Mouse (Mus musculus) forebrain, embryonic 11.5 days (tissue): ENCODE data around the gene Taar7e. TPM values are rescaled to one million over a fixed set of nuclear protein-coding genes. Genes with fewer than 3 reads are reported as not detected.

Experiments used
- ATAC-seq: fragments of 200-750 bp; cut with Nextera tagmentation; replicated peaks from 2 replicates; pipeline ENCODE4 v1.8.0; 2017; ENCODE audit warnings: moderate TSS enrichment; ENCODE audit not compliant: low FRiP score
- DNase-seq: peaks from one replicate; pipeline ENCODE4 v3.0.0-alpha.2; 2017; ENCODE audit warnings: low spot score
- H3K27ac ChIP-seq: fragments of 300-500 bp; sonication (generic); 2 replicates; pipeline ENCODE4 v1.5.1; 2014; ENCODE audit warnings: low read depth, low read length
- H3K27me3 ChIP-seq: fragments of 300-500 bp; sonication (generic); 2 replicates; pipeline ENCODE4 v1.6.1; 2014; ENCODE audit warnings: mild to moderate bottlenecking, low read length, mixed read lengths; ENCODE audit not compliant: control insufficient read depth, insufficient read depth
- H3K36me3 ChIP-seq: fragments of 300-500 bp; sonication (generic); 2 replicates; pipeline ENCODE4 v1.6.1; 2014; ENCODE audit warnings: mild to moderate bottlenecking, low read length, moderate library complexity, mixed read lengths; ENCODE audit not compliant: control insufficient read depth, insufficient read depth
- H3K4me1 ChIP-seq: fragments of 300-500 bp; sonication (generic); replicated peaks from 2 replicates; pipeline ENCODE4 v1.6.1; 2014; ENCODE audit warnings: low read length, mixed read lengths; ENCODE audit not compliant: control insufficient read depth, insufficient read depth
- H3K4me2 ChIP-seq: fragments of 300-500 bp; sonication (generic); 2 replicates; pipeline ENCODE4 v1.6.1; 2014; ENCODE audit warnings: low read depth, mild to moderate bottlenecking, low read length, moderate library complexity, mixed read lengths; ENCODE audit not compliant: severe bottlenecking
- H3K4me3 ChIP-seq: fragments of 300-500 bp; sonication (generic); 2 replicates; pipeline ENCODE4 v1.5.1; 2014; ENCODE audit warnings: low read depth, low read length
- H3K9ac ChIP-seq: fragments of 300-500 bp; sonication (generic); 2 replicates; pipeline ENCODE4 v1.6.1; 2014; ENCODE audit warnings: low read length
- H3K9me3 ChIP-seq: fragments of 300-500 bp; sonication (generic); 2 replicates; pipeline ENCODE4 v1.6.1; 2016; ENCODE audit warnings: low read length, mixed read lengths; ENCODE audit not compliant: control insufficient read depth
- WGBS: fragments of 180-500 bp; shearing (Covaris S2); extraction: QIAGEN DNeasy Blood & Tissue Kit; methylation state at CpG from one replicate; pipeline ENCODE4 v1.1.7; 2014; 5-methylcytosine and 5-hydroxymethylcytosine counted together
- polyA plus RNA-seq: library from polyadenylated mRNA; unstranded; fragments of >200 nt; fragmentation: Nextera tagmentation; extraction: Ambion mirVana; gene quantifications from 2 replicates; pipeline ENCODE4 v1.2.1, GENCODE M21; 2014

Taar7e gene
- not detected in 2 replicates for polyA plus RNA-seq

DNA sequence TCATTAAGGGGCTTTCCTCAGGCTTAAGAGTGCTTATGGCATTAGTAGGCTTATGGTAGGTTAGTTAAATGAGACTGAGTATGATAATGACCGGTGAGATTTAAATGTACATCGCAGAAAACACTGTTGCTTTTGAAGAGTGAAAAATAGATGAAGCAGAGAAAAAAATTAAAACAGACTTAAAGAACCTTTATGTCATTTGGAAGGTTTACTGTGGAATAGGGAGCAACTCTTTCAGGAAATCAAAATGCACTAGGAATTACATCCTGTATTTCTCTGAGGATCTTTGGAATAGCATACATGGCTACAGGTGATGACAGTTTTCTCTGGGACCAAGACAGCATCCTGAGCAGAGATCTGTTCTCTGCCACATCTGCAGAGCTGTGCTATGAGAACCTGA, at the start of gene Taar7e:
Taar7e (plus strand) TSS at position 301 of the 400 bp plus-strand sequence.
- H3K9ac ChIP-seq: no peak within 1 kb of the TSS
- no peaks in the 10 kb centered on the region for H3K9me3 ChIP-seq
- H3K27me3 ChIP-seq: no peaks in the 10 kb centered on the region
- H3K4me2 ChIP-seq: no peak within 1 kb of the TSS
- WGBS: 90% methylated on average over 2 of the region's 2 CpGs
- H3K4me1 ChIP-seq: no peaks in the 10 kb centered on the region
- no peaks in the 10 kb centered on the region for H3K36me3 ChIP-seq
- no peak within 1 kb of the TSS for H3K4me3 ChIP-seq
- no peak for ATAC-seq
- no peak for DNase-seq
- no peak within 1 kb of the TSS for H3K27ac ChIP-seq

DNA sequence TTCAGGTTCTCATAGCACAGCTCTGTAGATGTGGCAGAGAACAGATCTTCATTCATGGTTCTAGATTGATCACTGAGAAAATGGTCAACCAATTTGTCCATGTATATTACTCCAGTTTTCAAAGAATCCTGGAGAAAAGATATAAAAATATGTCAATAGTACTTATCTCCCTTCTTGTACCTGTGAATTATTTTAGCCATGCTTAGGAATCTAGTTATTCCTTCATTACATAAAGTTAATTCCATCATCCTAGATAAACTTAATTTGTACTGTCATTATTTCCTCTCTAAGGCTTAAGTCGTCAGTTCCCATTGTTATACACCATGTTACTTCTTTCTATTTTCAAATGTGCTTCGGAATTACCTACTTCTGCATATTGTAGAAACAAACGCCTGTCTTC, 44.0 kb upstream of the Taar7e start, which contains the start of gene Taar7a:
Taar7a (minus strand) TSS at position 101 of the 400 bp plus-strand sequence.
- Histone ChIP-seq H3K4me3 (no peak within 1 kb of the TSS), H3K27ac (no peak within 1 kb of the TSS), H3K9me3 (no peaks in the 10 kb centered on the region), H3K27me3 (no peaks in the 10 kb centered on the region), H3K4me2 (no peak within 1 kb of the TSS), H3K4me1 (no peaks in the 10 kb centered on the region), H3K36me3 (no peaks in the 10 kb centered on the region), H3K9ac (no peak within 1 kb of the TSS)
- WGBS: 90% methylated on average over 3 of the region's 3 CpGs
- no peak for ATAC-seq
- no peak for DNase-seq

DNA sequence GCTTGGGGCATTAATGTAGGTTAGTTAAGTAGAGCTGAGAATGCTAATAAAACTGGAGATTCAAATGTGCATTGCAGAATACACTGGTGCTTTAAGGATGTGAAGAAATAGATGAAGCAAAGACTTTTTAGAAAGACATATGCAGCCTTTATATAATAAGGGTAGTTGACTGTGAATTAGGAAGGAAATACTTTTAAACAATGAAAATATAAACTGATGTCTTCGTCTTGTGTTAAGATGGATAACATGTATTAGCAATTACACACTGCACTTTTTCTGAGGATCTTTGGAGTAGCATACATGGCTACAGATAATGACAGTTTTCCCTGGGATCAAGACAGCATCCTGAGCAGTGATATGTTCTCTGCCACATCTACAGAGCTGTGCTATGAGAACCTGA, 37.8 kb upstream of the Taar7e start, which contains the start of gene Taar7b:
Taar7b (plus strand) TSS at position 301 of the 400 bp plus-strand sequence.
- no peaks in the 10 kb centered on the region for H3K27me3 ChIP-seq
- no peak for ATAC-seq
- WGBS: 93% methylated on average over 1 of the region's 1 CpGs

DNA sequence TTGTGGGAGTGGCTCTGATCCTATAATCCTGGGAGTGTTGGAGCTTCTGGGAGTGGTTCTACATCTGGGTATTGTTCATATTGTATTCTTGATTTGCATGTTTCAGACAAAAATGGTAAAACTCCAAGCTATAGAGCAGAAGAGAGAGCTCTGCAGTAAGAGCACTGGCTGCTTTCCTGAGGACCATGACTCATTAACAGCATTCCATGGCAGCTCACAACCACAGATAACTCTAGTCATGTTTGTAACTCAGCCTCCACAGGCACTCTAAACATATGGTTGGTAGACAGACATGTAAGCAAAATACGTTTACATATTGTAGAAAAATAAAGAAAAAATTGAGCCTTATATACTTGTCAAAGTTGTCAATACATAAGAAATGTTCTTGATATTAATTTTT, 31.0 kb upstream of the Taar7e start:
- no peak overlapping the region for H3K4me2 ChIP-seq
- ATAC-seq: no peak
- H3K9ac ChIP-seq: no peak overlapping the region
- H3K36me3 ChIP-seq: no peaks in the 10 kb centered on the region
- H3K4me1 ChIP-seq: no peaks in the 10 kb centered on the region
- no peak overlapping the region for H3K4me3 ChIP-seq
- no peak overlapping the region for H3K27ac ChIP-seq
- H3K9me3 ChIP-seq: no peaks in the 10 kb centered on the region
- no peak for DNase-seq
- no peaks in the 10 kb centered on the region for H3K27me3 ChIP-seq
- 87% methylated on average over 1 of the region's 1 CpGs for WGBS

More for the DNA sequence above, 37.8 kb upstream of the Taar7e start, which contains the start of gene Taar7b:
- Histone ChIP-seq H3K4me3 (no peak within 1 kb of the TSS), H3K9me3 (no peaks in the 10 kb centered on the region), H3K4me1 (no peaks in the 10 kb centered on the region), H3K4me2 (no peak within 1 kb of the TSS), H3K9ac (no peak within 1 kb of the TSS), H3K36me3 (no peaks in the 10 kb centered on the region), H3K27ac (no peak within 1 kb of the TSS)
- no peak for DNase-seq

DNA sequence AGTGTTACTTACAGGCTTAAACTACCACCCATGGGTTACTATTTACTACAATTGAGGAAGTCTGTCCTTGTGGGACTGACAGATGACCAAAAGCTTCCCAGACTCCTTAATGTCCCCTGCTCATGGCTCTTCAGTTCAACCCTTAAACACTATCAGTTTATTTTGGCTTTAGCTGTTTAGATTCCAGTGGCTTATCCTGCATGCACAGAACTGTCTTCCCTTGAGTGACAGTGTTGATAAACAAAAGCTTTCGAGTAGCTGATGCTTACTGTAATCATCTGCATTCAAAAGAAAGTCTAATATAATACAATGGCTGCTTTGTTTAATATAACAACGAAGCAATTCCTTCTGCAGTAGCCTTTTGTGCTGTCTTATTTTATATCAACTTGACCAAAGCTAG, 30.4 kb upstream of the Taar7e start:
- Histone ChIP-seq H3K9me3 (no peaks in the 10 kb centered on the region), H3K27ac (no peak overlapping the region), H3K9ac (no peak overlapping the region), H3K4me1 (no peaks in the 10 kb centered on the region), H3K27me3 (no peaks in the 10 kb centered on the region), H3K4me2 (no peak overlapping the region), H3K4me3 (no peak overlapping the region), H3K36me3 (no peaks in the 10 kb centered on the region)
- DNase-seq: no peak
- no peak for ATAC-seq
- 79% methylated on average over 2 of the region's 2 CpGs for WGBS

DNA sequence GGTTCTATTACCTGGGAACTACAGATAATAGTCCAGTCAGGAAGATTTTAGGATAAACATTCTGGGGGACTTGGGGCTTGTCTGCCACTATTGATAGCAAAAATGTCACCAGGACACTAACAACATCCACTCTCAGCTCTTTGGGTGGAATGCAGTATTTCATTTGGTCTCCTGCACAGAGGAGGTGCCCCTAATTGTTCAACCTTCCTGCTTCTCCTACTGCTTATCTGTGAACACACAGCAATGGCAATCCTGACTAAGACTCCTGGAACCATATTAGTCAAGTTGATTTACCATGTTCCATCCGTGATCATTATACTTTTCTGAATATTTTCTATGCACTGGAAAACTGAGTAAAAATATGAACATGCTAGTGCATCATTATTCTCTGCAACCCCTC, 29.3 kb upstream of the Taar7e start:
- Histone ChIP-seq H3K36me3 (no peaks in the 10 kb centered on the region), H3K9me3 (no peaks in the 10 kb centered on the region), H3K27ac (no peak overlapping the region), H3K4me1 (no peaks in the 10 kb centered on the region), H3K9ac (no peak overlapping the region), H3K4me2 (no peak overlapping the region), H3K4me3 (no peak overlapping the region), H3K27me3 (no peaks in the 10 kb centered on the region)
- no peak for ATAC-seq
- WGBS: 97% methylated on average over 1 of the region's 1 CpGs
- no peak for DNase-seq

DNA sequence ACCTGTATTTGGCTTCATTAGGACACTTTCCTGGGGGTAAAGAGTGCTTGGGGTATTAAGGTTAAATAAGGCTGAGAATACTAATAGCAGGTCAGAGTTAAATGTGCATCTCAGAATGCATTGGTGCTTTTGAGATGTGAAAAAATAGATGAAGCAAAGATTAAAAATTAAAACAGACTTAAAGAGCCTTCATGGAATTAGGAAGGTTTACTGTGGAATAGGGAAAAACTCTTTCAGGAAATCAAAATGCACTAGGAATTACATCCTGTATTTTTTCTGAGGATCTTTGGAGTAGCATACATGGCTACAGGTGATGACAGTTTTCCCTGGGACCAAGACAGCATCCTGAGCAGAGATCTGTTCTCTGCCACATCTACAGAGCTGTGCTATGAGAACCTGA, 10.5 kb upstream of the Taar7e start, which contains the start of gene Taar7d:
Taar7d (plus strand) TSS at position 301 of the 400 bp plus-strand sequence.
- no peaks in the 10 kb centered on the region for H3K4me1 ChIP-seq
- ATAC-seq: no peak
- no peak for DNase-seq

DNA sequence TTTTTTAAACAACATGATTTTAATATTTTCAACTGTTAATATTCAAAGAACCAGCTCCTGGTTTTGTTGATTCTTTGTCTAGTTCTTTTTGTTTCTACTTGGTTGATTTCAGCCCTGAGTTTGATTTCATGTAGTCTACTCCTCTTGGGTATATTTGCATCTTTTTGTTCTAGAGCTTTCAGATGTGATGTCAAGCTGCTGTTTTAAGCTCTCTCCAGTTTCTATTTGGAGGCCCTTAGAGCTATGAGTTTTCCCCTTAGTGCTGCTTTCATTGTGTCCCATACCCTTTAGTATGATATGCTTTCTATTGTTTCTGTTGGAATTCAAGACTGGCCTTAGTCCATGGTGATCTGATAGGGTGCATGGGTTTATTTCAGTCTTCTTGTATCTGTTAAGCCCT, 6.1 kb upstream of the Taar7e start:
- no peak for DNase-seq

More for the DNA sequence above, 10.5 kb upstream of the Taar7e start, which contains the start of gene Taar7d:
- Histone ChIP-seq H3K27ac (no peak within 1 kb of the TSS), H3K4me3 (no peak within 1 kb of the TSS), H3K4me2 (no peak within 1 kb of the TSS), H3K9ac (no peak within 1 kb of the TSS), H3K27me3 (no peaks in the 10 kb centered on the region), H3K9me3 (no peaks in the 10 kb centered on the region), H3K36me3 (no peaks in the 10 kb centered on the region)

DNA sequence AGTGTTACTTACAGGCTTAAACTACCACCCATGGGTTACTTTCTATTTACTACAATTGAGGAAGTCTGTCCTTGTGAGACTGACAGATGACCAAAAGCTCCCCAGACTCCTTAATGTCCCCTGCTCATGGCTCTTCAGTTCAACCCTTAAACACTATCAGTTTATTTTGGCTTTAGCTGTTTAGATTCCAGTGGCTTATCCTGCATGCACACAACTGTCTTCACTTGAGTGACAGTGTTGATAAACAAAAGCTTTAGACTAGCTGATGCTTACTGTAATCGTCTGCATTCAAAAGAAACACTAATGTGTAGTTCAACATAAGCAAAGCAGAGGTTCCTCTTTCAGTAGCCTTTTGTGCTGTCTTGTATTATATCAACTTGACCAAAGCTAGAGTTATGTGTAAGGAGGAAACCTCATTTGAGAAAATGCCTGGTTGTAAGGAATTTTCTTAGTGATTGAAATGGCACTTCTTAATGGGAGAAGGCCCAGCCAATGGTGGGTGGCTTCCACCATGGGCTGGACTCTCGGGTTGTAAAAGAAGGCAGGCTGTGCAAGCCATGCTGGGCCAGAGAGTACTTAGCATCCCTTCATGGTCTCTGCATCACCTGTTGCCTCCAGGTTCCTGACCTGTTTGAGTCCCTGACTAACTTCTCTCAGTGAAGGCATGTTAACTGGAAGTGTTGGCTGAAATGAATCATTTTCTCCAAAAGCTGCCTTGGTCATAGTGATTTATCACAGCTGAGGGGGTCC, 2.9 kb downstream of the Taar7e start:
- Histone ChIP-seq H3K4me3 (no peak overlapping the region), H3K9ac (no peak overlapping the region), H3K36me3 (no peaks in the 10 kb centered on the region), H3K4me2 (no peak overlapping the region), H3K4me1 (no peaks in the 10 kb centered on the region), H3K9me3 (no peaks in the 10 kb centered on the region), H3K27me3 (no peaks in the 10 kb centered on the region), H3K27ac (no peak overlapping the region)
- 74% methylated on average over 2 of the region's 2 CpGs for WGBS
- DNase-seq: no peak
- no peak for ATAC-seq

More for the DNA sequence above, 6.1 kb upstream of the Taar7e start:
- Histone ChIP-seq H3K9ac (no peak overlapping the region), H3K4me1 (no peaks in the 10 kb centered on the region), H3K4me3 (no peak overlapping the region), H3K27me3 (no peaks in the 10 kb centered on the region), H3K4me2 (no peak overlapping the region), H3K36me3 (no peaks in the 10 kb centered on the region), H3K9me3 (no peaks in the 10 kb centered on the region), H3K27ac (no peak overlapping the region)
- no peak for ATAC-seq
